ENCODE assay signal across 17 mouse cellular contexts in the genomic region with DNA sequence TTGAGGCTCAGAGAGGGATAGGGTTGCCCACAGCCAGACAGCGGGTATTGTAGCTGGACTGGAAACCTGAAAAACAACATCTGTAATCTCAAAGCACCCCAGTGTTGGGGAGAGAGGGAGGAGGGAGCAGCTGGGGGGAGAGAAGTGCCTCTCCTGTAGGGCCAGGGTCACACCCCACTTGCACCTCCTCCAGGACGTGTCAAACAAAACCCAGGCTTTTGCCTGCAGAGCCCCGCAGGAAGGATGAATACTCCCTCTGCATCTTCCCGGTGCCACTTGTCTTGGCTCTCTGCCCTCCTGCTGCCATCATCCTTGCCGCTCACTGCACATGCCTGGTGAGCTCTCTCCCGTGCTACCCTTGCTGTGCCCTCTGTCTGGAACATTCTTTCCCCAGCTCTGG. TPM values are rescaled to one million over a fixed set of nuclear protein-coding genes. Genes with fewer than 3 reads are reported as not detected.
DNase-seq lines count a peak whose midpoint lies in the region; ATAC-seq lines count a peak whose summit lies in the region.
"Had no signal": no experiment of that assay in that cellular context is flagged by ENCODE, and none has a peak within 500 bp of the region (broad histone marks: within the 10 kb centered on the region; RNA-seq: fewer than 3 reads in every experiment).

No protein-coding gene starts in this region.

- peak; percentile 21 for DNase-seq in forebrain, embryonic 14.5 days (ENCODE audit: low spot score)
- no peak for DNase-seq in forebrain, embryonic 11.5 days (ENCODE audit: low spot score)
- peak; percentile 40 to 41 for DNase-seq in right cerebral cortex, postnatal 10 days (ENCODE audit: low spot score in 2 of 2)
- DNase-seq in right cerebral cortex, adult 2 months (ENCODE audit: low spot score in 2 of 2) = no peak
- peak; percentile 47 to 59 for DNase-seq in cerebellum, postnatal 10 days
- DNase-seq in right cerebral cortex, postnatal 36 days (ENCODE audit: low spot score in 2 of 2) = no peak
- DNase-seq in left cerebral cortex, postnatal 10 days (ENCODE audit: extremely low spot score in 1 of 2, low spot score in 2 of 2) = no peak
- DNase-seq: B cell, adult 2 months; heart, postnatal 10 days; left cerebral cortex, postnatal 4 days; midbrain, embryonic 14.5 days; thymus, adult 18-20 months had no signal

- intact Hi-C loops in left cerebral cortex, postnatal 10 days (cut with DNase I) = no loop called here

- H3K4me2 ChIP-seq in forebrain, embryonic 14.5 days (ENCODE audit: low read length) = no peak overlapping the region
- H3K4me2 ChIP-seq in forebrain, embryonic 11.5 days (ENCODE audit: low read depth, low read length, severe bottlenecking) = no peak overlapping the region
- no peak overlapping the region for H3K4me2 ChIP-seq in stomach, embryonic 16.5 days (ENCODE audit: low read depth, low read length)
- H3K4me2 ChIP-seq: kidney, embryonic 15.5 days; liver, embryonic 15.5 days; neural tube, embryonic 12.5 days had no signal

- H3K4me1 ChIP-seq in forebrain, embryonic 14.5 days (ENCODE audit: control insufficient read depth, insufficient read depth, low read length) = 0 out of 2 replicates have a peak, but pooled peaks cover 2% of the 10 kb centered on the region
- H3K4me1 ChIP-seq in forebrain, embryonic 11.5 days (replicated peaks; ENCODE audit: control insufficient read depth, insufficient read depth, low read length) = no peaks in the 10 kb centered on the region
- H3K4me1 ChIP-seq in stomach, embryonic 16.5 days (ENCODE audit: control insufficient read depth, insufficient read depth, low read length) = peaks cover 9% of the 10 kb centered on the region; the same call in 1 of the 2 replicates
- H3K4me1 ChIP-seq: neural tube, embryonic 12.5 days had no signal

- H3K4me3 ChIP-seq in forebrain, embryonic 14.5 days (ENCODE audit: low read depth, low read length) = no peak overlapping the region
- H3K4me3 ChIP-seq in forebrain, embryonic 11.5 days (ENCODE audit: low read depth, low read length) = no peak overlapping the region
- no peak overlapping the region for H3K4me3 ChIP-seq in stomach, embryonic 16.5 days (replicated peaks; ENCODE audit: low read length)
- H3K4me3 ChIP-seq: kidney, embryonic 15.5 days; liver, embryonic 15.5 days; neural tube, embryonic 12.5 days had no signal

- WGBS in forebrain, embryonic 14.5 days = 19% methylated on average over 6 of the region's 6 CpGs
- 31% methylated on average over 6 of the region's 6 CpGs for WGBS in forebrain, embryonic 11.5 days
- WGBS in stomach, embryonic 16.5 days = 27% methylated on average over 6 of the region's 6 CpGs

- no peaks in the 10 kb centered on the region for H3K36me3 ChIP-seq in forebrain, embryonic 14.5 days (ENCODE audit: control insufficient read depth, insufficient read depth, low read length)
- no peaks in the 10 kb centered on the region for H3K36me3 ChIP-seq in forebrain, embryonic 11.5 days (ENCODE audit: control insufficient read depth, insufficient read depth, low read length)
- no peaks in the 10 kb centered on the region for H3K36me3 ChIP-seq in stomach, embryonic 16.5 days (ENCODE audit: control insufficient read depth, insufficient read depth, low read length)
- H3K36me3 ChIP-seq: kidney, embryonic 15.5 days; liver, embryonic 15.5 days; neural tube, embryonic 12.5 days had no signal

- no peaks in the 10 kb centered on the region for H3K9me3 ChIP-seq in forebrain, embryonic 14.5 days (replicated peaks; ENCODE audit: control insufficient read depth, low read length)
- H3K9me3 ChIP-seq in forebrain, embryonic 11.5 days (ENCODE audit: control insufficient read depth, low read length) = no peaks in the 10 kb centered on the region
- H3K9me3 ChIP-seq in stomach, embryonic 16.5 days (replicated peaks; ENCODE audit: control insufficient read depth, low read length) = no peaks in the 10 kb centered on the region
- H3K9me3 ChIP-seq: kidney, embryonic 15.5 days; liver, embryonic 15.5 days; neural tube, embryonic 12.5 days had no signal

- no peak overlapping the region for H3K27ac ChIP-seq in forebrain, embryonic 14.5 days (ENCODE audit: low read depth, low read length)
- no peak overlapping the region for H3K27ac ChIP-seq in forebrain, embryonic 11.5 days (ENCODE audit: low read depth, low read length)
- H3K27ac ChIP-seq in stomach, embryonic 16.5 days (ENCODE audit: low read length) = peak overlapping the region; percentile 73
- H3K27ac ChIP-seq: hindbrain, postnatal 0 days; kidney, embryonic 15.5 days; liver, embryonic 15.5 days; neural tube, embryonic 12.5 days had no signal

- H3K9ac ChIP-seq in forebrain, embryonic 14.5 days (ENCODE audit: low read length) = no peak overlapping the region
- no peak overlapping the region for H3K9ac ChIP-seq in forebrain, embryonic 11.5 days (ENCODE audit: low read length)
- H3K9ac ChIP-seq in stomach, embryonic 16.5 days (ENCODE audit: low read length) = no peak overlapping the region
- H3K9ac ChIP-seq: kidney, embryonic 15.5 days; liver, embryonic 15.5 days; neural tube, embryonic 12.5 days had no signal

- no peaks in the 10 kb centered on the region for H3K27me3 ChIP-seq in forebrain, embryonic 14.5 days (replicated peaks; ENCODE audit: control insufficient read depth, insufficient read depth, low read length)
- H3K27me3 ChIP-seq in forebrain, embryonic 11.5 days (ENCODE audit: control insufficient read depth, insufficient read depth, low read length) = no peaks in the 10 kb centered on the region
- H3K27me3 ChIP-seq in stomach, embryonic 16.5 days (ENCODE audit: control insufficient read depth, insufficient read depth, low read length) = no peaks in the 10 kb centered on the region
- H3K27me3 ChIP-seq: kidney, embryonic 15.5 days; liver, embryonic 15.5 days; neural tube, embryonic 12.5 days had no signal

- no peak for ATAC-seq in forebrain, embryonic 14.5 days
- ATAC-seq in forebrain, embryonic 11.5 days (replicated peaks; ENCODE audit: low FRiP score) = no peak
- ATAC-seq in stomach, embryonic 16.5 days (ENCODE audit: insufficient read depth, low FRiP score) = peak; percentile 65
- ATAC-seq: hindbrain, postnatal 0 days had no signal

RNA-seq across cellular contexts. Expression of a gene that starts 10.6 kb away (rescaled TPM):
- 13.5 and 16.2 TPM in 2 replicates for polyA plus RNA-seq in forebrain, embryonic 14.5 days (2014; fragmentation: Nextera tagmentation; extraction: Ambion mirVana)
- polyA plus RNA-seq in forebrain, embryonic 11.5 days (2014; fragmentation: Nextera tagmentation; extraction: Ambion mirVana) = 31.5 and 32.2 TPM in 2 replicates
- polyA plus RNA-seq in stomach, embryonic 16.5 days (2015; fragmentation: Nextera tagmentation; extraction: Ambion mirVana) = 69.2 and 71.8 TPM in 2 replicates
- 10 to 100 TPM; 11.0 to 15.2 TPM for total RNA-seq in left cerebral cortex, postnatal 10 days (2021)

Comparison
In these comparisons a context has a peak if more than half of its experiments do, and no peak if none do; other contexts are left out.
1. DNase-seq: peak in forebrain, embryonic 14.5 days (single experiment), right cerebral cortex, postnatal 10 days (2 of 2) and cerebellum, postnatal 10 days (2 of 2); none in forebrain, embryonic 11.5 days (single experiment), right cerebral cortex, adult 2 months (0 of 2), right cerebral cortex, postnatal 36 days (0 of 2) and left cerebral cortex, postnatal 10 days (0 of 2).